Mouse (Mus musculus): ENCODE results near the gene Ezh1.

The Ezh1 gene

DNA sequence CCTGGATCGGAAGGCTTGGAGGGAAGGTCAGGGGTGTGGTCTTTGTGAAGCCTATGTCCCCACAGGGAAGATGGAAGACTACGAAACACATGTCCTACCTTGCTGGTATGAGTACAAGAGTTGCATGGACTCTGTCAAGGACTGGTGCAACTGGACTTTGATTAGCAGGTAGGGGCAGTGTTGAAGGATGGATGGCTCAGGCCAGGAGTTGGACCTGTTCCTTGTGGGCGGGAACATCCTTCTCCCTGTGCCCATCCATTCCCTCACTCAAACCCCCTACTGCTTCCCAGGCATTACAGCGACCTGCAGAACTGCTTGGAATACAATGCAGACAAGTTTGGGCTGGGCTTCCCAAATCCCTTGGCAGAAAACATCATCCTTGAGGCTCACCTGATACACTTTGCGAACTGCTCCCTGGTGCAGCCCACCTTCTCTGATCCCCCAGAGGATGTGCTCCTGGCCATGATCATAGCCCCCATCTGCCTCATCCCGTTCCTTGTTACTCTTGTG is 21.3 kb upstream of the Ezh1 start:
- in situ Hi-C loops (cut with MboI, MseI), result no loop called here

DNA sequence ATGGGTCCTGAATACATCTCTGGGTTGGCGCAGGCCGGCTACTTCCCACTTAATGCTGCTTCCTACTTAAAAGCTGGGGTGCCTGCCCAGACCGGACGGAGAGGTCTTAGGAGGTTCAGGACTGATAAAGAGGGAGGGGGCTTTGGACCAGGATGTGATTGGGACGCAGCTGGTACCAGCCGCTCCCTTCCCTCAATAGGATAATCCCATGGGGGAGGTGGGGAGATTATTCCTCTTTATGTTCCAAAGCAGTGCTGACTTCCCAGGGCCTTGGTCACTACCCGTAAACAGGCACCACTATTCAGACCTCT is 20.4 kb upstream of the Ezh1 start:
- in situ Hi-C loops (cut with MboI, MseI), result no loop called here

DNA sequence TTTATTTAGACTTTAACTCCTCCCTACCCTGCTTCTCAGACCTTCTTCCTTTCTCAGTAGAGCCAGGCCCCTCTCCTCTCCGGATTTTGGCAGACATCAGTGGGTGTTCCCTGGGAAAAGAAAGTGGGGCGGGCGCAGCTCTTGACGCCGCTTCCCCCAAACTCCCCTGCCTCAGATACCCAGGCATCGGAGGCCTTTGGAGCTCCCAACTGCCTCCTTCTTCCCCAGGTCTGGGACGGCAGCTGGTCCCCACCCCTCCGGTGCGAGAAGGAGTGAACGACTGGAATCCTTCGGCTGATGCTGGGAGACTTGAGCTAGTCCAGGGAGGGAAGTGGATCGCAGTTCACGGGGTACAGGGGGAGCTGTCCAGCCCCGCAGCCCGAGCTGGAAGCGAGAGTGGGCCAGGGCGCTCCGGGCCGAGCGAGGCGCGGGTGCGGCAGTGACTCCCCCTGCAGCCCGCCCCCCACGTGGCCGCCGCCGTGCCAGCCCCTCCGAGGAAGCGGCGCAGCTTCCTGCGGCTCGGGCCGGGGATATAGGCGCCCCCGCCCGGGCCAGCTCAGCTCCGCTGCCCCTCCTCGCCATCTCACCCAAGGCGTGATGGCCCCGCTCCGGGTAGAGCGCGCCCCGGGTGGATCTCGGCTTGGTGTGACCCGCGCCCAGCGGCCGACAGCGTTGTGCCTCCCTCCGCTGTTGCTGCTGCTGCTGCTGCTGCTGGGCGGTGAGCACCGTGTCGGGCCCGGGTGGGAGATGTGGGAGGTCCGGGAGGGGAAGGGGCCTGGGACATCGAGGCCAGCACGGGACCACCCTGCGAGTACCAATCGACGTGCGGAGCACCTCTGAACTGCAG is 19.8 kb upstream of the Ezh1 start, which contains the start of gene Ramp2:
Ramp2 (plus strand) TSS at position 174 of the 847 bp plus-strand sequence.
- in situ Hi-C loops (cut with MboI, MseI), result no loop called here

DNA sequence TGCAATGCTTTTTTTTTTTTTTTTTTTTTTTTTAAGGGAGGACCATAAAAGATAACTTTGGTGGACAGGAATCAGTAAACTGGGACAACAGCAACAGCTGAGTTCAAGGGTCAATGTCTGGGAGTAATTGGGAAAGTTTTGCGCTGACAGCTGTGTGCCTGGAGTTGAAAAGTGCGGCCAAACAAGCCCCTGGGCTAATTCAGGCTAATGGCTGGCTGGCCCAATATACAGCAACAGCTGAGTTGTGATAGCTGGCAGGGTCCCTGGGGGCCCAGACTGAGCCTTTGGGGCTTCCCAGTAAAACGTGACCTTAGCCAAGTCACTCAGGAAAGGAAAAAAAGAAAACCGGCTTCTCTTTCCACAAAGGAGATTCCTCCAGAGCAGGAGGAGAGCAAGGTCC is 18.8 kb upstream of the Ezh1 start:
- in situ Hi-C loops (cut with MboI, MseI), result no loop called here

DNA sequence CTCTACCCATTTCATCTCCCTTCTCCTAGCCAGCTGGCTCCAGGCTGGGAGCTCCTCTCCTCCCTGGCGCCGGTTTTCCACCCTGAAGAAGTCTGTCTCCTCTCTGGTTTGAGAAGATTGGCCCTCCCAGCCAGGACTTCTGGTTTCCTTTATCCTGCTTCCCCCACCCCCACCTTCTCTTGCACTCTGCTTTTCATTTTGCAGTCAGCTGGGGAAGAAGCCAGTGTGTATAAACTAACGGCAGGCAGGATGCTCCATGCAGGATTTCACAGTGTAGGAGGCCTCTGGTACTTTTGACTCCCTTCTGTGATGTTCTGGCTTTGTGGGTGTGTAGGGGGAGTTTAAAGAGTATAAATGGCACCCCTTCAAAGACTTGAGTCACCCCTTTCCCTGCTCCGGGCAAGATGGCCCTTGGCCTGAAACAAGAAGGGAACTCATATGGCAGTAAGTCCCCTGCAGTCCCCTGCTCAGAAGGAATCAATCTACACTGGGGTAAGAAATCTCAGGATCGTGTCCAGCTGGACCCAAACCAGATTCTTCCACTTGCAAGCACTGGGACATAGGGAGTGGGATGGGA is 11.9 kb upstream of the Ezh1 start:
- in situ Hi-C loops (cut with MboI, MseI), result loop anchor here (5.0 kb wide), 1 partner anchor 56 kb away; no protein-coding TSS in a partner anchor

DNA sequence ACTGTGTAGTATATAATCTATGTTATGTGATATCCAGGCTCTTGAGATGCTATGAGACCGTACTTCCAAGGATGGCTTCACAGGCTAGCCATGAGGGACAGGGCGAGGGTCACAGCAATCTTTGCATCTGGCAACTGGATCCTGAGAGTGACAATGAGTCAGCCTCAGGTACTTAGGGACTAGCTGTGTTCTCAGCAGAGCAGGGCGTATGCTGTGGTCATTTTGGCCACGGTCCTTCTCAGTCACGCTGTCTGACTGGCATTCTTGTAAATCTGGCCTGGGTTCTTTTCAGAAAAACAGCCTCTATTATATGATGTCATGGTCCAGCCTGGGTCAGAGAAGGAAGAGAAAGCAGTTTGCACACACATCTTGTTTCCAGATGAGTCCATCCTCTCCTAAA is 10.5 kb upstream of the Ezh1 start:
- in situ Hi-C loops (cut with MboI, MseI), result loop anchor here (5.0 kb wide), 1 partner anchor 54 kb away; no protein-coding TSS in a partner anchor

DNA sequence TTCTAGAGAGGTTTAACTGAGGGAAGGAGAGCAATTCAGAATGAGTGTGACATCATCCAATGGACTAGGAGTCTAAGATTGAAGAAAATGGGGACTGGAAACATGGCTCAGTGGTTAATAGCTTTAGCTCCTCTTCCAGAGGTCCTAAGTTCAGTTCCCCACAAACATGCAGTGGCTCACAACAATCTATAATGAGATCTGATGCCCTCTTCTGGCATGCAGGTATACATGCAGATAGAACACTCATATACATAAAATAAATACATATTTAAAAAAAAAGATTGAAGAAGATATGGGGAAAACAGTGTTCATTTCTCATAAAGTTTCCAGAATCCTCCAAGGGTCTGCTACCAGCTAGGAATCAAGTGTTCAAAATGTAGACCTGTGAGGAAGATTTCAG is 9.2 kb upstream of the Ezh1 start:
- in situ Hi-C loops (cut with MboI, MseI), result loop anchor here (5.0 kb wide), 1 partner anchor 53 kb away; no protein-coding TSS in a partner anchor

DNA sequence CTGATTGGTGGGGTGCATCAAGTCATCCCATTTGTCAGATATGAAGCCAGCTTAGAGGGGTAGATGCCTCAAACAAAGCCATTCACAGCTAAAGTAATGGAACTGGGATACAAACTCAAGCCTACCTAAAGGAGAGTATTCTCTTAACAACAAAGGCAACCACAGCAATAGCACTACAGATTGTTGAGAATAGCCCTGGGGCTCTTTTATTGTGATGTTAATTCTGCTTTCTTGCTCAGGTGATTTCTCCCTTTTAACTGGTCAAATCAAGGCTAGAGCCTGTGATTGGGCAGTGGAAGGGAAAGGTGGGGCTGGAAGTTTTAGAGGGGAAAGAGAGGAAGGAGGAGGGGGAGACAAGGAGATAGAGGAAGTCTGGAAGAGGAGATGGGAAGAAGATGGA is 7.9 kb upstream of the Ezh1 start:
- in situ Hi-C loops (cut with MboI, MseI), result no loop called here

DNA sequence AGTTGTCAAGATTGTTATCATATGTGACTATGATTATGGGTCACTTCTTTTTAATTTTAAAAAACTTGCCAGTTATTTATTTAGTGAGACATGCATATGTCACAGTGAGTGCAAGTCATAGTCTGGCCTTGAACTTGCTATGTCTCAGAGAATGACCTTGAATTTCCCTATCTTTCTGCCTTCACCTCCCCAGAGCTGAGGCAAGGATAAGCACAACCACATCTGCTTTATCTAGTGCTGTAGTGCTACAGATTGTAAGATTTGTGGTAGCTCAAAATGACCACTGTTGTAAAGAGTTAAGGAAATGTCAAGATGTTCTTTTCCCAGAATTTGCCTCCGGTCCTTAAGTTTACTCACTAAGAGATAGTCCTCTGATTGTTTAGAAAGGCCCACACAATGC is 7.0 kb upstream of the Ezh1 start:
- in situ Hi-C loops (cut with MboI, MseI), result no loop called here

DNA sequence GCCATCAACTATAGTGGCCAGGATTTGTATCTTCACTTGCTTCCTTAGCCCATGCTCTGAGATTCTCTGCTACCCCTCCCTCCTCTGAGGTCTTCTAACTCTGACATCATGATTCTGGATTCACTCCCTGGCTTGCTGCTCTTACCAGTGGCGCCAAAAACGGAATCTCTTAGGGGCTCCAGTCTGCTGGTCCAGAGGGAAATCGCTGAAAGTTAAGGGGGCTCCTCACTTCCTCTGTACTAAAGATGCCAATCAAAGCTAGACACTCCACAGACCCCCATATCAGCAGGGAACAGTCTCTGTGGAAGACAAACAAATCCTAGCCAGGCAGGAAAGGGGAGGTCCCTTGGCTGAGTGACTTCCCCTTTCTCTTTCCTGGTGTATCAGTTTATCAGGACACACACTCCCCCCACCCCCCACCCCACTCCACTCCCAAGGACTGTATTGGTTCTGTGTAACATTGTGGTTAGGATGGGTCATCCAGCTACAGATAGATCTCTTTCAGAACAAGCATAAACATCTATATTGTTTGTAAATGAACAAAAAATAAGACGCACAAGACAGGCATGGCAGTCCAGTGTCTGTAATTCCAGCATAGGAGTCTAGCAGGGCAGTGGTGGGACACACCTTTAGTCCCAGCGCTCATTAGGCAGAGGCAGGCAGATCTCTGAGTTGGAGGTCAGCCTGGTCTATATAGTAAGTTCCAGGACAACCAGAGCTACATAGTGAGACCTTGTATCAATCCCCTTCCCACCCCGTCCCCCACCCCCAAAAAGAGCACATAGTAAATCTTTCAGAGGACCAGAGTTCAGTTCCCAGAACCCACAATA is 6.0 kb upstream of the Ezh1 start:
- in situ Hi-C loops (cut with MboI, MseI), result no loop called here

DNA sequence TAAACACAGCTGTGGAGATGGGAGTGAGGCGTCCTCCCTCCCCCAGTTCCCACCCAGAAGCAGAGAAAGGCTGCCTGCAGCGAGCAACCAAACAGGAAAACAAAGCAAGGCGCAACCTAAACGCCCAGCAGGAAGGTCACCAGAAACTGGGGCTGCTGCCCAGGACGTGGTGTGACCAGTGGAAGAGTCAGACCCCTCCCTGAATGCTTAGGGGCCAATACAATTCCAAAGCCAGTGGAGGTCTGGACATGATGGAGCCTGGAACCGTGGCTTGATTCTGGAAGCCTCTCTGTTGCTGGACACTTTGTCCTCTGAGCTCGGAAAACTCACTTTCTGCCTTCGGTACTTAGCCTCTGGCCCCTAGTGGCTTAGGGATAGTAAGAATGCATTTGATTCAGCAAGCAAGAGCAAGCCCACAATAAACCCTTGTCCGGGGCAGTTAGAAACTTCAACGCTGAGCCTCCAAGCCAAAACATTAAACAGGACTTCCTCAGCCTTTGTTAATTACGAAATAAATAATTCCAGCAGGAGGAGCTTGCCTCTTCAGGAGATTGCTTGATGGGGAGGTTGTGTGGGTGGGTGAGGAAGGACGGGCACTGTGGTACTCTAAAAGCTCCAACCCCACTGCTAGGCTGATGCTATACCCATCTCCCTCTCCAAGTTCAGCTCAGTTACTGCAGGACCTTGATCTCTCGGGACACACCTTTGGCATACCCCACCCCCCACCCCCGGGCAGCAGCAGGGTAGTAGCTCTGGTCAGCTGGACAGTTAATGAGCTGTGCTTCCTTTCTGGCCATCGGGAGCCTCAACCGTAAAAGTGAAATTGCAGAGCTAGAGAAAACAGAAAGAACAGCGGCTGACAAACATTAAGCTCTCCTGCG is 5.0 kb upstream of the Ezh1 start:
- in situ Hi-C loops (cut with MboI, MseI), result no loop called here

DNA sequence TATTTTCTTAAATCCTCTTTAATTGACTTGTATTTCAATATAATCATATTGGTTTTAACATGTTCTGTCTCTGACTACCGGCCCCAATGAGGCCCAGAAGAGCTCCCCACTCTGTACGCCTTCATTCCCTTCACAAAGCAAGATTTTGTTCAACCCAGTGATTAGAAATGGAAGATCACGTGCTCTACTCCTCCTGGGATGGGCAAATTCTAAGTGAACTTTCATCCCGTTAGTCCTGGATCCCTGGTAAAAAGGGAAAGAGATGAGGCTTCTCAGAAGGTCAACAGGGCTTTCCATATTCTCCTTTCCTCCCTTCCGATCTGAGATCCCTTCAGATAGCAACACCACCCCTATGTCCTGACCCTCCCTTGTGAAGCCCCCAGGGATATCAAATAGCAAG is 4.3 kb upstream of the Ezh1 start:
- in situ Hi-C loops (cut with MboI, MseI), result no loop called here

DNA sequence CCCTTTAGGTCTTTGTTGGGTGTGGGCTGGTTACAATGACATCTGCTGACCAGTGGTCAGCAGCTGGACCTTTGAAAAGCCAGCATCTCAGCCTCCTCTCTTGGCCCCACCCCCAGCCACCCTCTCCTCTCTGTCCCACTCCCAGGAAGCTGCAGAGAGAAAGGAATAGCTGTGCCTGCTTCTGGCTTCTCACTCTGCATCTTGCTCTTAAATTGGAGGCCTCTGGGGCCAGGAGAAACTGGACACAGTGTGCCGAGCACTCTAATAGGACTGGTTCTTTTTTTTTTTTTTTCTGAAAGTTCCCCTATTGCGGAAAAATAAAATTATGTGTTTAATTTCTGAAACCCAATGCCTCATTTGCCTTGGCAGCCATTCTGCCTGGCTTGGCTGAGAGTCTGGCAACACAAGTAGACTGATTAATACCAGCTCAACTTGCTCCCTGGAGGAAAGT is 3.8 kb upstream of the Ezh1 start:
- in situ Hi-C loops (cut with MboI, MseI), result no loop called here

DNA sequence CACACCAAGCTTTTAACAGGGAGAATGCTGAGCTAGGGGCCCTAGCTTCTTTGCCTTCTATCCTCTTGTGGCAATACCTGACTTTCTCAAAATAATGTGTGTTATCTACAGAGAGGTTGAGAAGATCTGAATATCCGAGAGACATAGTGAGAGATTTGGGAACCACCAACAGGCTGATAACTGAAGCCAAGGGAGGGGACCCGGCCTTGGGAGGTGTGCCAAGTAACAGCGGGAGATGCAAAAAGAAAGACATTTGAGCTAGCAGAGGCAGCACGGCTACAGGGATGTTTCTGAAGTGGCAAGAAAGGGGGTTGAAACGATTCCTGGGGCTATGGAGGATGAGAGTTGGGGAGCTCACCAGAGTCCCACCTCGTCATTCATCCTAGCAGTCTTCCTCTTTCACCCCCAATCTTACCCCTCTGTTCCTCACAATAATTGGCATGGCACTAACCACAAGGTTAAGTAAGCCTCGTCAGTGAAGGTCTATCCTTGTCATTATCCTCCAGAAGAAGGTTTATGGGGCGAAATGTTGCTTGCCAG is 3.2 kb upstream of the Ezh1 start:
- in situ Hi-C loops (cut with MboI, MseI), result no loop called here

DNA sequence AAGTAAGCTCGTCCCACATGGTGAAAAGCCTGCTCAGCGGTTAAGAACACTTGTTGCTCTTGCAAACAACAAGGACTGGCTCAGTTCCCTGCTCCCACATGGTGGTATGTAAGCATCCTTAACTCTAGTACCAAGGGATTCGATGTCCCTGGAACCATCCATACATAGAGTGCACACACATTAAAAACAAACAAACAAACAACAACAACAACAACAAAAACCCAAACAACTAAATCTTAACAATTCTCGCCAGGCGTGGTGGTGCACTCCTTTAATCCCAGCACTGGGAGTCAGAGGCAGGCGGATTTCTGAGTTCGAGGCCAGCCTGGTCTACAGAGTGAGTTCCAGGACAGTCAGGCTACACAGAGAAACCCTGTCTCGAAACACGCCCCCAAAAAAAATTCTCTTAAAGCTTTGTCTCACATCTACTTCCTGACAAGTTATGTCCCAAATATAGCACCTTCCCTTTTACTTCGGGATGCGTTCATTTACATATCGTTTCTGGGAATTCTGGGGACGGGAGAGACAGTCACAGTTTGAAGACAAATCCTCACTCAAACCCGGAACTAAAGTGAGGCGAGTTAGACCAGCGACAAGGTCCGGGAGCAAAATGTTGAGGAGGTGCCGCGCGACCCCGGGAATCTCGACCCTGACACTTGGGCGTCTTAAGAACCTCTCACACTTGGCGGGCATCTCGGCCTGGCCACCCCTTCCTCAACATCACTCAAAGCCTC is 765 bp downstream of the Ezh1 start:
- in situ Hi-C loops (cut with MboI, MseI), result no loop called here

DNA sequence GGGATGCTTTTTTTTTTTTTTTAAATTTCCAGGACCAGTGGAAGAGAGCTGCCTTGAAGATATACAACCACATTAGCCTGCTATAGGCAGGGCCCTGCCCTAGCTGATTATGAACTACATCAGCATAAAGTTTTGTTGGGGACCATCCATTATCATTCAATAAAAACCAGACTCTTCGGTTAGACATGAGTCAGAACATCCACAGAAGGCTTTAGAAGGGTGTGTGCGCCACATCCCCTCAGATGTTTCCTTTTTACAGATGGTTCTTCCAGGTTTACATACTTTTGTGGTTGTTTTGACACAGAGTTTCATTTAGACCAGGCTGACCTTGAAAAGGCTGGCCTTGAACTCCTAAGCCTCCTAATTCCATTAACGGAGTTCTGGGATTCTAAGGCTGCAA is 1.9 kb downstream of the Ezh1 start:
- in situ Hi-C loops (cut with MboI, MseI), result no loop called here

DNA sequence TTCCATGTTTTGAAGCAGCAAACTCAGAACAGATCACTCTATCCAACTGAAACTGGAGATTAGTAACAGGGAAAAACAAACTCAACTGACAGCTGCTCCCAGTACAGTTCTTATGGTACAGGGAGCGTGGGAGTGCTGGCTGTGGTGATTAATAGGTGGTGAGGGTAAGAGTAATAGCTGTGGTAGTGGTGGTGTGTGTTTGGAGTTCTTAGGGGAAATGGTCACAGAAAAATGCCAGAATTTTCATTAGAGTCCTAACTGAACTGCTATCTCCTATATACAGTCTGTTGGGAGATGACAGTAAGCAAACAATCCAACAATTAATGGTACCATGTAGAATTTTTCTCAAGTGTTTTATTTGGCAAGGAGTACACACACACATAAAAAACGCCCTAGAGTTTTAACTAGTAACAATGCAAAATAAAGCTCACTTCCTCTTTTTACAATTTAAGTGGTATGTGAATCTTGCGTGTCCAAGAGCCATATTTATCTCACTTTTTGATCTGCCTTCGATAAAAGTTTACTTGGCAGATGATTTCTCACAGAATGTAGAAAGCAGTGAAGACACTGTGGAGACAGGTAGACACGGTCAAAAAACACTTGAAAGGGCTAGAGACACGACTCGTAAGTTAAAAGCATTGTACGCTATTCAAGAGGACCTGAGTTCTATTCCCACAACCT is 4.8 kb downstream of the Ezh1 start:
- in situ Hi-C loops (cut with MboI, MseI), result no loop called here

DNA sequence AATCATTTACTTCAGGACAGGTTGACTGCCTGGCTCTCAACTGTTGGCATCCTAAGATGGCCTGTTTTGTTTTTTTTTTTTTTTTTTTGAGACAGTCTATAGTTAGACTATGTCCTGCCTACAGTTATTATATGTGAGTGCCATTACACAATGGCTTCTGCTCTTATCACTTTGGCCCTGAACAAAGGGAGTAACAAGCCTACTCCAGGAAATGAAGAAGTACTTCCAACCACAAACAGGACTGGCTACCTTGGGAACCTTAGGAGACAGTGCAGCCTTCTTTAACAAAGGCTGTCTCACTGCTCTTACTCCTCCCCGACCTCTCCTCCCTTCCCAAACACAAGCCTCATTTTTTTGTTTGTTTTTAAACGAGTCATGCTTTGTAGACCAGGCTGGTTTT is 5.4 kb downstream of the Ezh1 start:
- in situ Hi-C loops (cut with MboI, MseI), result no loop called here

DNA sequence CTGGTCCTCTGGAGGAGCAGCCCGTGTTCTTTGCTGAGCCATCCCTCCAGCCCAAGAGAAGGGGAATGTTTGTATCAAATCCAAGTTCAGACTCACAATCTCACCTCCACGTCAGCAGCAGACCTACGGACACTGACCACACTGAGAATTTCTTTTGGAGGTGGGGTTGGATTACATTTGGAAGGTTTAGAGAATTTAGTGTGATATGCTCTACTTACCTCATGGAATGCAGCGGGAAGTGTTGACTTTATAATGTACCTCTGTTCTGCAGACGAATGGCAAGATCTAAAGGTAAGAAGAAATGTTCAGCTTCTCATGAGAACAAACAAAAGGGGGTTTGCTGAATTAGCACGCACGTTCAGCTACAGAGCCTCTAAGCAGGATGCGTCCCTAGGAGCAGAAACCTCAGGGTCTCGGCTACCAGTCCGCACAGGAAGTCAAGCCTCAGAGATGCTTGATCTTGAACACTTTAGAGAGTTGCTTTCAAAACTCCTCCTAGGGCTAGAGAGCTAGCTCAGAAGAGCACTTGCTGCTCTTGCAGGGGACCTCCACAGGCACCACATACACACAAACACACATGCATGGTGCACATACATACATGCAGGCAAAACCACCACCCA is 7.7 kb downstream of the Ezh1 start:
- in situ Hi-C loops (cut with MboI, MseI), result no loop called here

All from regulatory T cell (primary cell).